Mouse (Mus musculus): ENCODE measurements at regions not wholly inside any gene's neighbourhood (a gene's known extent, or its start where the extent isn't known, plus 50 kb on each side); places are given as distances from the start of the nearest gene placed in this dataset.

GRCm38 (mm10) chr4:54523283-54523682 lies 421.6 kb upstream of the Zfp462 start:
- H3K79me2 ChIP-seq (ENCODE audit: control insufficient read depth, insufficient read depth, low read length, poor library complexity): no peaks in the 10 kb centered on the region
- TF ChIP-seq SMC3 (IDR thresholded peaks at IDR 0.05; ENCODE audit: low read depth, low read length): no peak
- peak; percentile 77 for TF ChIP-seq ETS1 (IDR thresholded peaks at IDR 0.05; ENCODE audit: low read depth, low read length)
- no peak for TF ChIP-seq ZMIZ1 (IDR thresholded peaks at IDR 0.05; ENCODE audit: low read depth, low read length)
- TF ChIP-seq RAD21 (IDR thresholded peaks at IDR 0.05; ENCODE audit: low read depth, low read length): no peak
- no peak for TF ChIP-seq POLR2AphosphoS2 (IDR thresholded peaks at IDR 0.05; ENCODE audit: low read length)
- TF ChIP-seq KAT2A (conservative IDR thresholded peaks at IDR 0.05; ENCODE audit: low read depth, low read length): no peak
- TF ChIP-seq CHD1 (IDR thresholded peaks at IDR 0.05; ENCODE audit: low read depth, low read length): no peak
- TF ChIP-seq EP300 (IDR thresholded peaks at IDR 0.05; ENCODE audit: low read depth in 1 of 2, low read length in 2 of 2): peak; percentile 91 to 92
- no peak for TF ChIP-seq ZC3H11A (IDR thresholded peaks at IDR 0.05; ENCODE audit: low read depth, low read length)
- TF ChIP-seq SIN3A (IDR thresholded peaks at IDR 0.05; ENCODE audit: low read length): no peak; the same call in 1 of the 2 replicates
- peak; percentile 34; the same call in 1 of the 2 replicates for TF ChIP-seq NELFE (IDR thresholded peaks at IDR 0.05; ENCODE audit: low read depth, low read length)
- TF ChIP-seq USF1 (IDR thresholded peaks at IDR 0.05; ENCODE audit: low read depth, low read length): 0 out of 2 replicates have a peak, but pooled peaks have one; percentile 2
- peak; percentile 69 for TF ChIP-seq TBP (IDR thresholded peaks at IDR 0.05; ENCODE audit: low read depth, low read length)
- TF ChIP-seq GABPA (IDR thresholded peaks at IDR 0.05; ENCODE audit: low read depth, low read length): no peak
- no peak for TF ChIP-seq MXI1 (IDR thresholded peaks at IDR 0.05; ENCODE audit: low read depth, low read length)
- 0 out of 2 replicates have a peak, but pooled peaks have one; percentile 49 for TF ChIP-seq MAZ (IDR thresholded peaks at IDR 0.05; ENCODE audit: low read depth, low read length)
- TF ChIP-seq CTCF (IDR thresholded peaks at IDR 0.05 in 2 of 3, conservative IDR thresholded peaks at IDR 0.05 in 1 of 3; ENCODE audit: control insufficient read depth in 1 of 3, insufficient read depth in 1 of 3, low read depth in 2 of 3, low read length in 3 of 3, poor library complexity in 1 of 3, severe bottlenecking in 1 of 3): no peak
- no peak for TF ChIP-seq POLR2A (IDR thresholded peaks at IDR 0.05; ENCODE audit: control insufficient read depth in 1 of 2, insufficient read depth in 1 of 2, low read depth in 1 of 2, low read length in 2 of 2, poor library complexity in 1 of 2)
- no peak for TF ChIP-seq MYB (IDR thresholded peaks at IDR 0.05; ENCODE audit: low read depth, low read length)
- TF ChIP-seq MEF2A (IDR thresholded peaks at IDR 0.05; ENCODE audit: extremely low read depth, insufficient replicate concordance, low read depth, low read length, poor library complexity, severe bottlenecking): no peak
- TF ChIP-seq JUND (IDR thresholded peaks at IDR 0.05; ENCODE audit: low read depth, low read length): no peak
- peak; percentile 70 for TF ChIP-seq TCF12 (IDR thresholded peaks at IDR 0.05; ENCODE audit: low read depth, low read length)
- TF ChIP-seq MYC (IDR thresholded peaks at IDR 0.05; ENCODE audit: low read depth, low read length): no peak
- TF ChIP-seq ZNF384 (IDR thresholded peaks at IDR 0.05; ENCODE audit: low read depth, low read length): no peak
- TF ChIP-seq MAFK (IDR thresholded peaks at IDR 0.05; ENCODE audit: borderline replicate concordance, low read depth, low read length): peak; percentile 19; the same call in 1 of the 2 replicates
- TF ChIP-seq RCOR1 (IDR thresholded peaks at IDR 0.05; ENCODE audit: low read depth, low read length): peak; percentile 82
- peak; percentile 90 for TF ChIP-seq GATA1 (IDR thresholded peaks at IDR 0.05; ENCODE audit: low read depth, low read length)
- TF ChIP-seq E2F4 (IDR thresholded peaks at IDR 0.05; ENCODE audit: borderline replicate concordance, low read depth, low read length): no peak
- no peak for TF ChIP-seq POLR2AphosphoS5 (IDR thresholded peaks at IDR 0.05; ENCODE audit: borderline replicate concordance, low read depth, low read length)
- no peak for TF ChIP-seq USF2 (IDR thresholded peaks at IDR 0.05; ENCODE audit: borderline replicate concordance in 1 of 2, insufficient read depth in 1 of 2, low read depth in 1 of 2, low read length in 2 of 2)
- TF ChIP-seq HCFC1 (IDR thresholded peaks at IDR 0.05; ENCODE audit: low read depth, low read length): peak; percentile 45; the same call in 1 of the 2 replicates
- no peak for TF ChIP-seq TAL1 (IDR thresholded peaks at IDR 0.05; ENCODE audit: low read length)
- TF ChIP-seq BHLHE40 (IDR thresholded peaks at IDR 0.05; ENCODE audit: borderline replicate concordance, low read depth, low read length): no peak
- TF ChIP-seq MAX (IDR thresholded peaks at IDR 0.05; ENCODE audit: low read length): no peak
- TF ChIP-seq ELF1 (IDR thresholded peaks at IDR 0.05; ENCODE audit: low read depth, low read length): no peak
- TF ChIP-seq ZKSCAN1 (IDR thresholded peaks at IDR 0.05; ENCODE audit: low read depth, low read length): no peak
- TF ChIP-seq CHD2 (IDR thresholded peaks at IDR 0.05; ENCODE audit: low read length): peak; percentile 51
- no peak for TF ChIP-seq NRF1 (IDR thresholded peaks at IDR 0.05; ENCODE audit: insufficient read depth, low read depth, low read length, poor library complexity, severe bottlenecking)

More at GRCm38 (mm10) chr4:54523283-54523682, 421.6 kb upstream of the Zfp462 start:
- Histone ChIP-seq H3K27me3 (ENCODE audit: control insufficient read depth in 1 of 2, insufficient read depth in 2 of 2, low read length in 2 of 2) (no peaks in the 10 kb centered on the region), H3K4me3 (ENCODE audit: control insufficient read depth in 1 of 2, insufficient read depth in 1 of 2, low read depth in 2 of 2, low read length in 2 of 2) (peak overlapping the region; percentile 20 to 38; a peak in 3 of 4 replicates), H3K9me3 (replicated peaks; ENCODE audit: insufficient read depth, low read length) (no peaks in the 10 kb centered on the region), H3K27ac (ENCODE audit: control insufficient read depth, low read depth, low read length) (peak overlapping the region; percentile 92), H3K9ac (ENCODE audit: control insufficient read depth, low read depth, low read length, poor library complexity, severe bottlenecking) (peak overlapping the region; percentile 62), H3K36me3 (ENCODE audit: control insufficient read depth in 1 of 2, insufficient read depth in 2 of 2, low read length in 2 of 2) (peaks cover 0 to 29% of the 10 kb centered on the region in 2 experiments; a peak in 2 of 4 replicates), H3K4me1 (ENCODE audit: control insufficient read depth in 1 of 2, insufficient read depth in 2 of 2, low read length in 2 of 2) (peaks cover 9 to 24% of the 10 kb centered on the region in 2 experiments)
- DNase-seq (ENCODE audit: low read depth, low spot score): peak; percentile 86
